Mouse (Mus musculus): ENCODE results near the gene Pigk.

GRCm38 (mm10) chr3:152979481-152980092 is 265.7 kb downstream of the Pigk start:
- TF ChIP-seq CTCF (IDR thresholded peaks at IDR 0.05; ENCODE audit: extremely low read depth, insufficient read depth, insufficient read length, insufficient replicate concordance) (no peak), POLR2A (IDR thresholded peaks at IDR 0.05; ENCODE audit: low read depth, low read length) (no peak)

Data from spleen, adult 2 months (tissue).